ENCODE assay signal across 8 mouse cellular contexts in the genomic region with DNA sequence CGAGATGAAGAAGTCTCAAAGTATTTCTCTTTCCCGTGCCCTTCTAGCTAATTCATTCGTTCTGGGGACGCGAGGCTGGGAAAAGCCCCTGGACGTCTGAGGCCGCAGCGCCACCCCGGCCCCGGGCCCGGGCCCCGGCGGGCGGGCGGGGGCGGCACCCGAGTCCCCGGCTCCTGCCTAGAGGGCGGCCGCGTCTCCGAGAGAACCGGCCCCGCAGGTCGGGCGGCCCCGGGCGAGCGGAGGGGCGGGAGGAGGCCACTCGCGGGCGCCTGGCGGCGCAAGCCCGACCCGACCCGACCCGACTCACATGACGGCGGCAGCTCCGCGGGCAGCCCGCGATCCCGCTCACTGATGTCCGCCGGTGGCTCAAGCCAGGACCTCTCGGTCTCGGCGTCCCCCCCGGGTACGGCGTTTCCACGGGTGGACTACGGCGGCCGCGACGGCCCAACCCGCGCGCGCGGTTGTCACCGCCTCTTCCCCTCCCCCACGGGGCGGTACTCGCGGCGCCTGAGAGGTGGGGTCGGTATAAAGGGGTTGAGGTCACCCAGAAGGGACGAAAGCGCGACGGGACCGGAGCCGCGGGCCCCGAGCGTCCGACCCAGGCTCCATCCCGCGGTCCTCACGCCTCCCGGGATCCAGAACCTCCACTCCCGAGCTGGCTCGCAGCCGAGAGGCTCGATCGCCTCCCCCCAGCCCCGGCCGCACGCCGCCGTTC. TPM values are rescaled to one million over a fixed set of nuclear protein-coding genes. Genes with fewer than 3 reads are reported as not detected.
DNase-seq lines count a peak whose midpoint lies in the region; ATAC-seq lines count a peak whose summit lies in the region.

Gene Elf1, plus strand, starts transcription at position 571 of the 715 bp plus-strand sequence.

- intact Hi-C loops in left cerebral cortex, postnatal 10 days (cut with DNase I), result loop anchor here (5.0 kb wide), 2 partner anchors 82 to 107 kb away; partner anchors contain the start of gene Sugt1

- peaks cover 22% of the 10 kb centered on the region for H3K4me1 ChIP-seq in intestine, embryonic 14.5 days (replicated peaks; ENCODE audit: control insufficient read depth, insufficient read depth, low read length)

- peak within 1 kb of the TSS; percentile 100 for H3K27ac ChIP-seq in intestine, embryonic 14.5 days (ENCODE audit: low read depth)

- DNase-seq in adrenal gland, adult 18-20 months (ENCODE audit: low spot score in 2 of 2), result peak; percentile 99 to 100
- DNase-seq in embryo, embryonic 10.5 days (ENCODE audit: low spot score), result peak; percentile 90
- DNase-seq in gastrocnemius, postnatal 25 days, result peak; percentile 97
- DNase-seq in intestine, embryonic 14.5 days (ENCODE audit: low spot score), result peak; percentile 97
- peak; percentile 93 to 98 for DNase-seq in left cerebral cortex, postnatal 10 days (ENCODE audit: extremely low spot score in 1 of 2, low spot score in 2 of 2)
- peak; percentile 96 to 97 for DNase-seq in right cerebral cortex, postnatal 10 days (ENCODE audit: low spot score in 2 of 2)
- DNase-seq in urinary bladder, postnatal 14 days (ENCODE audit: low spot score), result peak; percentile 96

- under 1% methylated on average over 89 of the region's 96 CpGs for WGBS in intestine, embryonic 14.5 days

- peak within 1 kb of the TSS; percentile 99 for H3K9ac ChIP-seq in intestine, embryonic 14.5 days (ENCODE audit: low read length)

- peak; percentile 89 for ATAC-seq in intestine, embryonic 14.5 days (replicated peaks; ENCODE audit: low FRiP score, low TSS enrichment, low read depth)
- ATAC-seq in megakaryocyte progenitor cell, adult 5-6 weeks (replicated peaks; ENCODE audit: poor library complexity), result peak; percentile 51

- H3K4me2 ChIP-seq in intestine, embryonic 14.5 days (ENCODE audit: low read length), result peak within 1 kb of the TSS; percentile 90

- peaks cover 12% of the 10 kb centered on the region for H3K36me3 ChIP-seq in intestine, embryonic 14.5 days (ENCODE audit: control insufficient read depth, insufficient read depth, low read length)

- H3K9me3 ChIP-seq in intestine, embryonic 14.5 days (ENCODE audit: control insufficient read depth, low read length), result no peaks in the 10 kb centered on the region

- H3K4me3 ChIP-seq in intestine, embryonic 14.5 days (ENCODE audit: low read depth, low read length), result peak within 1 kb of the TSS; percentile 98

- H3K27me3 ChIP-seq in intestine, embryonic 14.5 days (replicated peaks; ENCODE audit: control insufficient read depth, insufficient read depth, low read length), result no peaks in the 10 kb centered on the region

RNA-seq across cellular contexts. Expression of gene Elf1, which starts in this region (rescaled TPM):
- 10 to 100 TPM; 19.2 to 23.1 TPM for total RNA-seq in adrenal gland, adult 18-20 months (2021)
- 1 to 10 TPM; 4.7 to 5.5 TPM for total RNA-seq in gastrocnemius, postnatal 25 days (2021)
- 27.0 and 27.7 TPM in 2 replicates for polyA plus RNA-seq in intestine, embryonic 14.5 days (2014; fragmentation: Nextera tagmentation; extraction: Ambion mirVana)
- 1 to 10 TPM; 4.8 to 5.0 TPM for total RNA-seq in left cerebral cortex, postnatal 10 days (2021)
- total RNA-seq in megakaryocyte progenitor cell, adult 5-6 weeks (2015), result 96.8 and 98.3 TPM in 2 replicates
- total RNA-seq in megakaryocyte progenitor cell, adult 5-6 weeks (2017), result 178 and 189 TPM in 2 replicates

Comparison
In these comparisons a context has a peak if more than half of its experiments do, and no peak if none do; other contexts are left out.
1. Peak in every context shown above with its lines: DNase-seq, ATAC-seq, H3K4me3 ChIP-seq and H3K27ac ChIP-seq.
2. RNA of gene Elf1 (total RNA-seq): 96.8 to 189 TPM in megakaryocyte progenitor cell, adult 5-6 weeks; 19.2 to 23.1 TPM in adrenal gland, adult 18-20 months, 4.7 to 5.5 TPM in gastrocnemius, postnatal 25 days and 4.8 to 5.0 TPM in left cerebral cortex, postnatal 10 days; every median in the first group is over 4 times any median in the second.